Mouse (Mus musculus) embryonic fibroblast, embryonic 13.5 days (primary cell): ENCODE data around the gene Raver2.

ENCODE experiments used
- CTCF ChIP-seq: IDR thresholded peaks from 2 replicates; pipeline ENCODE4 v1.5.1; 2011; ENCODE audit warnings: mild to moderate bottlenecking, control low read depth, low read length, moderate library complexity, borderline replicate concordance; ENCODE audit not compliant: insufficient read depth
- POLR2A ChIP-seq: IDR thresholded peaks from 2 replicates; pipeline ENCODE4 v1.6.1; 2011; ENCODE audit warnings: low read depth, mild to moderate bottlenecking, control low read depth, low read length, moderate library complexity

DNA sequence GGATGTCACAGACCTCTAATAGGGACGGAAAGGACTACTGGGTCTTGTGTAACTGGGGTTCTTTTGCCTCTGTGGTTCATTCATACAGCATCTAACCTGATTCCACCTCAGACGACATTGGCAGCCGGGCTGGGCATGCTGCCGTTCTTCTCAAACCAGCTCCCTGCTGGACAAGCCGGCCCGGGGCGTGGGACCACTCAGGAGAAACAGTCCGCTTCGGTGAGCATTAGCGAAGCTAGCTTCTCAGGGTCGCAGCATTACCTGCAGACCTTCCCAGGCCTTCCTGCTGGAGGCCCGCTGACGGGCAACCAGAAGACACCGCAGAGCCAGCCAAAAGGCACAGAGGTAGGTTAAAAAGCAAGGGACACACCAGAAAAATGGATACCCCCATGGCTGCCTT lies 67.1 kb downstream of the Raver2 start:
- TF ChIP-seq POLR2A, result no peak
- TF ChIP-seq CTCF, result no peak
